Mouse (Mus musculus) C2C12 (cell line): ENCODE measurements around the gene Gpr160. TPM values are rescaled to one million over a fixed set of nuclear protein-coding genes. Genes with fewer than 3 reads are reported as not detected.

ENCODE experiments used
- H3K27me3 ChIP-seq: one replicate; pipeline ENCODE4 v1.6.1; 2011; ENCODE audit not compliant: control insufficient read depth, insufficient read depth, insufficient read length
- H3K36me3 ChIP-seq: one replicate; pipeline ENCODE4 v1.6.1; 2011; ENCODE audit not compliant: control insufficient read depth, insufficient read depth
- H3K4me3 ChIP-seq: one replicate; pipeline ENCODE4 v1.5.1; 2011; ENCODE audit warnings: mild to moderate bottlenecking, control low read depth; ENCODE audit not compliant: poor library complexity, insufficient read depth, severe bottlenecking
- H3K79me2 ChIP-seq: one replicate; pipeline ENCODE4 v1.6.1; 2011; ENCODE audit not compliant: control insufficient read depth, insufficient read depth
- H3K79me3 ChIP-seq: one replicate; pipeline ENCODE4 v1.6.1; 2011; ENCODE audit warnings: low read depth, control low read depth
- H3ac ChIP-seq: one replicate; pipeline ENCODE3; 2011; ENCODE audit warnings: low read depth; ENCODE audit not compliant: control insufficient read depth, insufficient read length
- CEBPB ChIP-seq: IDR thresholded peaks from one replicate; pipeline ENCODE4 v1.6.1; 2011; ENCODE audit warnings: low read depth, mild to moderate bottlenecking, control low read depth, moderate library complexity
- CTCF ChIP-seq: IDR thresholded peaks from one replicate; pipeline ENCODE4 v1.5.1; 2011; ENCODE audit not compliant: control insufficient read depth, insufficient read depth, insufficient read length
- FOSL1 ChIP-seq: IDR thresholded peaks from one replicate; pipeline ENCODE4 v1.8.0; 2011; ENCODE audit warnings: mild to moderate bottlenecking, low read length; ENCODE audit not compliant: poor library complexity, insufficient read depth, severe bottlenecking
- MAX ChIP-seq: IDR thresholded peaks from one replicate; pipeline ENCODE4 v1.6.1; 2011; ENCODE audit warnings: mild to moderate bottlenecking, control low read depth
- MYOD1 ChIP-seq: IDR thresholded peaks from one replicate; pipeline ENCODE4 v1.6.1; 2011; ENCODE audit warnings: low read depth; ENCODE audit not compliant: control insufficient read depth, insufficient read length
- MYOG ChIP-seq: IDR thresholded peaks from one replicate; pipeline ENCODE4 v1.6.1; 2011; ENCODE audit not compliant: control insufficient read depth, insufficient read length; ENCODE audit errors: extremely low read depth
- USF1 ChIP-seq: IDR thresholded peaks from one replicate; pipeline ENCODE4 v1.6.1; 2011; ENCODE audit warnings: low read depth, mild to moderate bottlenecking, control low read depth, moderate library complexity
- polyA plus RNA-seq: library from polyadenylated mRNA; unstranded; fragments of >200 nt; fragmentation: generic; extraction: Trizol; gene quantifications from one replicate; pipeline ENCODE4 v1.2.1, GENCODE M21; 2012; ENCODE audit warnings: missing spikeins

Gpr160 gene
- polyA plus RNA-seq, 1 experiment, result 0.07 TPM

GRCm38 (mm10) chr3:30831848-30832606, 23.7 kb upstream of the Gpr160 start:
- no peaks in the 10 kb centered on the region for H3K27me3 ChIP-seq
- H3ac ChIP-seq, result no peak overlapping the region
- no peak overlapping the region for H3K4me3 ChIP-seq
- peak; percentile 74 for TF ChIP-seq CEBPB
- no peak for TF ChIP-seq USF1
- TF ChIP-seq MAX, result no peak
- TF ChIP-seq FOSL1, result no peak
- TF ChIP-seq MYOG, result no peak
- TF ChIP-seq MYOD1, result no peak
- TF ChIP-seq CTCF, result peak; percentile 1
- H3K79me3 ChIP-seq, result no peaks in the 10 kb centered on the region
- H3K79me2 ChIP-seq, result no peaks in the 10 kb centered on the region
- H3K36me3 ChIP-seq, result no peaks in the 10 kb centered on the region

- no peaks in the 10 kb centered on the region for H3K79me2 ChIP-seq
- no peaks in the 10 kb centered on the region for H3K36me3 ChIP-seq
- H3K79me3 ChIP-seq, result no peaks in the 10 kb centered on the region
- TF ChIP-seq MAX (no peak), MYOG (no peak), USF1 (no peak), CEBPB (no peak), MYOD1 (no peak), CTCF (no peak), FOSL1 (no peak)
- no peak overlapping the region for H3K4me3 ChIP-seq
- H3K27me3 ChIP-seq, result no peaks in the 10 kb centered on the region
- H3ac ChIP-seq, result no peak overlapping the region
Measured at GRCm38 (mm10) chr3:30833254-30833653, 22.5 kb upstream of the Gpr160 start.

- Histone ChIP-seq H3K4me3 (no peak overlapping the region), H3K36me3 (no peaks in the 10 kb centered on the region), H3K27me3 (peaks cover 24% of the 10 kb centered on the region), H3K79me2 (no peaks in the 10 kb centered on the region), H3K79me3 (no peaks in the 10 kb centered on the region), H3ac (no peak overlapping the region)
- TF ChIP-seq MYOG (no peak), USF1 (no peak), CEBPB (no peak), CTCF (no peak), FOSL1 (no peak), MYOD1 (no peak), MAX (no peak)
Measured at GRCm38 (mm10) chr3:30845755-30846154, 10.0 kb upstream of the Gpr160 start.

- no peak overlapping the region for H3ac ChIP-seq
Measured at GRCm38 (mm10) chr3:30847413-30847812, 8.3 kb upstream of the Gpr160 start.

GRCm38 (mm10) chr3:30851422-30851821, 4.3 kb upstream of the Gpr160 start:
- Histone ChIP-seq H3K79me2 (no peaks in the 10 kb centered on the region), H3ac (no peak overlapping the region), H3K79me3 (no peaks in the 10 kb centered on the region), H3K36me3 (no peaks in the 10 kb centered on the region), H3K27me3 (peaks cover 49% of the 10 kb centered on the region), H3K4me3 (no peak overlapping the region)
- TF ChIP-seq MYOD1 (no peak), USF1 (no peak), FOSL1 (no peak), CTCF (no peak), MYOG (no peak), CEBPB (no peak), MAX (no peak)

More at GRCm38 (mm10) chr3:30847413-30847812, 8.3 kb upstream of the Gpr160 start:
- Histone ChIP-seq H3K36me3 (no peaks in the 10 kb centered on the region), H3K79me2 (no peaks in the 10 kb centered on the region), H3K27me3 (peaks cover 36% of the 10 kb centered on the region), H3K4me3 (no peak overlapping the region), H3K79me3 (no peaks in the 10 kb centered on the region)
- TF ChIP-seq USF1, result no peak
- TF ChIP-seq MAX, result no peak
- no peak for TF ChIP-seq MYOG
- no peak for TF ChIP-seq CEBPB
- no peak for TF ChIP-seq FOSL1
- no peak for TF ChIP-seq MYOD1
- no peak for TF ChIP-seq CTCF
